23 mouse cellular contexts compared by ENCODE assay signal in genomic region chr10:72659198-72659597, GRCm38 (mm10). TPM values are rescaled to one million over a fixed set of nuclear protein-coding genes. Genes with fewer than 3 reads are reported as not detected.
DNase-seq lines count a peak whose midpoint lies in the region; ATAC-seq lines count a peak whose summit lies in the region.
"Had no signal": no experiment of that assay in that cellular context is flagged by ENCODE, and none has a peak within 500 bp of the region (broad histone marks: within the 10 kb centered on the region; RNA-seq: fewer than 3 reads in every experiment).

No protein-coding gene starts in this region.

- no peak for ATAC-seq in megakaryocyte, adult 5-6 weeks (ENCODE audit: poor library complexity, severe bottlenecking)
- no peak for ATAC-seq in forebrain, embryonic 11.5 days (replicated peaks; ENCODE audit: low FRiP score)
- ATAC-seq: activated CD4-positive, CD25-positive, alpha-beta regulatory T cell, adult 4 months; CD4-positive, CD25-positive, alpha-beta regulatory T cell, adult 4 months; Patski had no signal

- H3K4me2 ChIP-seq in forebrain, embryonic 11.5 days (ENCODE audit: low read depth, low read length, severe bottlenecking) = no peak overlapping the region

- H3K36me3 ChIP-seq in megakaryocyte, embryonic 14.5 days (replicated peaks; ENCODE audit: low read length) = peaks cover 86% of the 10 kb centered on the region
- H3K36me3 ChIP-seq in forebrain, embryonic 11.5 days (ENCODE audit: control insufficient read depth, insufficient read depth, low read length) = peaks cover 4% of the 10 kb centered on the region; the same call in 1 of the 2 replicates

- H3K9ac ChIP-seq in forebrain, embryonic 11.5 days (ENCODE audit: low read length) = no peak overlapping the region

- no peaks in the 10 kb centered on the region for H3K9me3 ChIP-seq in megakaryocyte, embryonic 14.5 days
- no peaks in the 10 kb centered on the region for H3K9me3 ChIP-seq in forebrain, embryonic 11.5 days (ENCODE audit: control insufficient read depth, low read length)

- H3K4me1 ChIP-seq in megakaryocyte, embryonic 14.5 days = peaks cover 46% of the 10 kb centered on the region
- H3K4me1 ChIP-seq in forebrain, embryonic 11.5 days (replicated peaks; ENCODE audit: control insufficient read depth, insufficient read depth, low read length) = peaks cover 5% of the 10 kb centered on the region; the same call in 1 of the 2 replicates

- intact Hi-C loops in heart, postnatal 25 days (cut with DNase I) = no loop called here

- peak overlapping the region; percentile 53 for H3K4me3 ChIP-seq in megakaryocyte, embryonic 14.5 days (replicated peaks)
- H3K4me3 ChIP-seq in forebrain, embryonic 11.5 days (ENCODE audit: low read depth, low read length) = no peak overlapping the region

- no peak overlapping the region for H3K27ac ChIP-seq in forebrain, embryonic 11.5 days (ENCODE audit: low read depth, low read length)

- 93% methylated on average over 5 of the region's 5 CpGs for WGBS in forebrain, embryonic 11.5 days

- DNase-seq in heart, adult 11 months = peak; percentile 65
- DNase-seq in heart, postnatal 25 days (ENCODE audit: low spot score) = no peak
- DNase-seq in R1 (ENCODE audit: low read depth, low spot score) = peak; percentile 43
- peak; percentile 56 for DNase-seq in ZHBTc4 (ENCODE audit: low read depth, low spot score)
- no peak for DNase-seq in forebrain, embryonic 11.5 days (ENCODE audit: low spot score)
- no peak for DNase-seq in adrenal gland, adult 8-10 months
- DNase-seq: adrenal gland, adult 2 months; adrenal gland, postnatal 10 days; adrenal gland, postnatal 14 days; adrenal gland, postnatal 25 days; adrenal gland, postnatal 36 days; B cell, adult 2 months; cerebellum, adult 11 months; cerebellum, adult 11-12 months; cerebellum, adult 18-20 months; cerebellum, adult 2 months; cerebellum, adult 8-10 months had no signal

- no peaks in the 10 kb centered on the region for H3K27me3 ChIP-seq in megakaryocyte, embryonic 14.5 days (replicated peaks)
- H3K27me3 ChIP-seq in forebrain, embryonic 11.5 days (ENCODE audit: control insufficient read depth, insufficient read depth, low read length) = no peaks in the 10 kb centered on the region
- H3K27me3 ChIP-seq: CH12.LX, Patski had no signal

RNA-seq across cellular contexts. Expression of gene Zwint, which starts 4.6 kb away (rescaled TPM):
- total RNA-seq in heart, postnatal 25 days (2021) = 10 to 100 TPM; 39.9 to 44.1 TPM
- polyA plus RNA-seq in megakaryocyte, embryonic 14.5 days (2012; ENCODE audit: insufficient read depth, low replicate concordance) = 24.0 and 63.8 TPM in 2 replicates
- total RNA-seq in megakaryocyte, adult 5-6 weeks (2015) = 39.2 and 44.3 TPM in 2 replicates
- 91.8 and 102 TPM in 2 replicates for total RNA-seq in megakaryocyte, adult 5-6 weeks (2017)
- polyA plus RNA-seq in forebrain, embryonic 11.5 days (2014; fragmentation: Nextera tagmentation; extraction: Ambion mirVana) = 435 and 447 TPM in 2 replicates
- 100 to 1,000 TPM; 155 to 185 (median 166) TPM for total RNA-seq in adrenal gland, adult 8-10 months (2022)

Comparison
In these comparisons a context has a peak if more than half of its experiments do, and no peak if none do; other contexts are left out.
1. DNase-seq: peak in heart, adult 11 months (single experiment), R1 (single experiment) and ZHBTc4 (single experiment); none in heart, postnatal 25 days (single experiment), forebrain, embryonic 11.5 days (single experiment) and adrenal gland, adult 8-10 months (single experiment).